Mouse (Mus musculus): ENCODE data around the gene Rab3ip. TPM values are rescaled to one million over a fixed set of nuclear protein-coding genes. Genes with fewer than 3 reads are reported as not detected.

Gene Rab3ip
- polyA plus RNA-seq, 1 experiment from 2014 or later, result 41.9 TPM

GRCm38 (mm10) chr10:116957867-116958551 is 7.4 kb upstream of the Rab3ip start:
- no peak overlapping the region for H3K4me3 ChIP-seq (replicated peaks)
- 47% methylated on average over 5 of the region's 5 CpGs for WGBS
- no peak for ATAC-seq (ENCODE audit: insufficient number of reproducible peaks, insufficient read depth, low FRiP score, low TSS enrichment, low read depth)
- H3K27ac ChIP-seq, result no peak overlapping the region
- H3K27me3 ChIP-seq, result no peaks in the 10 kb centered on the region
- no peaks in the 10 kb centered on the region for H3K36me3 ChIP-seq
- no peak overlapping the region for H3K4me2 ChIP-seq
- H3K9ac ChIP-seq (replicated peaks), result no peak overlapping the region
- H3K4me1 ChIP-seq (replicated peaks), result 0 out of 2 replicates have a peak, but pooled peaks cover under 1% of the 10 kb centered on the region
- 0 out of 2 replicates have a peak, but pooled peaks cover 3% of the 10 kb centered on the region for H3K9me3 ChIP-seq

GRCm38 (mm10) chr10:116956483-116957158 is 6.1 kb upstream of the Rab3ip start:
- ATAC-seq (ENCODE audit: insufficient number of reproducible peaks, insufficient read depth, low FRiP score, low TSS enrichment, low read depth), result no peak
- Histone ChIP-seq H3K4me1 (replicated peaks) (no peaks in the 10 kb centered on the region), H3K27me3 (no peaks in the 10 kb centered on the region), H3K4me2 (no peak overlapping the region), H3K27ac (no peak overlapping the region), H3K9ac (replicated peaks) (no peak overlapping the region), H3K36me3 (no peaks in the 10 kb centered on the region), H3K9me3 (0 out of 2 replicates have a peak, but pooled peaks cover 5% of the 10 kb centered on the region), H3K4me3 (replicated peaks) (no peak overlapping the region)
- WGBS, result 93% methylated on average over 11 of the region's 11 CpGs

- Histone ChIP-seq H3K4me1 (replicated peaks) (peaks cover 6% of the 10 kb centered on the region; the same call in 1 of the 2 replicates), H3K9ac (replicated peaks) (no peak overlapping the region), H3K27me3 (no peaks in the 10 kb centered on the region), H3K9me3 (0 out of 2 replicates have a peak, but pooled peaks cover 5% of the 10 kb centered on the region), H3K27ac (no peak overlapping the region), H3K4me2 (no peak overlapping the region), H3K4me3 (replicated peaks) (no peak overlapping the region), H3K36me3 (no peaks in the 10 kb centered on the region)
- no peak for ATAC-seq (ENCODE audit: insufficient number of reproducible peaks, insufficient read depth, low FRiP score, low TSS enrichment, low read depth)
- 86% methylated on average over 6 of the region's 6 CpGs for WGBS
Observed at GRCm38 (mm10) chr10:116955191-116955590, 4.6 kb upstream of the Rab3ip start.

GRCm38 (mm10) chr10:116950886-116951285 is 317 bp upstream of the Rab3ip start:
- Histone ChIP-seq H3K36me3 (no peaks in the 10 kb centered on the region), H3K4me1 (replicated peaks) (peaks cover 35% of the 10 kb centered on the region), H3K27ac (no peak overlapping the region), H3K4me2 (peak overlapping the region; percentile 75), H3K9me3 (0 out of 2 replicates have a peak, but pooled peaks cover 5% of the 10 kb centered on the region), H3K4me3 (replicated peaks) (peak overlapping the region; percentile 89), H3K9ac (replicated peaks) (no peak overlapping the region; the same call in 1 of the 2 replicates), H3K27me3 (no peaks in the 10 kb centered on the region)
- 19% methylated on average over 5 of the region's 5 CpGs for WGBS
- ATAC-seq (ENCODE audit: insufficient number of reproducible peaks, insufficient read depth, low FRiP score, low TSS enrichment, low read depth), result no peak

DNA sequence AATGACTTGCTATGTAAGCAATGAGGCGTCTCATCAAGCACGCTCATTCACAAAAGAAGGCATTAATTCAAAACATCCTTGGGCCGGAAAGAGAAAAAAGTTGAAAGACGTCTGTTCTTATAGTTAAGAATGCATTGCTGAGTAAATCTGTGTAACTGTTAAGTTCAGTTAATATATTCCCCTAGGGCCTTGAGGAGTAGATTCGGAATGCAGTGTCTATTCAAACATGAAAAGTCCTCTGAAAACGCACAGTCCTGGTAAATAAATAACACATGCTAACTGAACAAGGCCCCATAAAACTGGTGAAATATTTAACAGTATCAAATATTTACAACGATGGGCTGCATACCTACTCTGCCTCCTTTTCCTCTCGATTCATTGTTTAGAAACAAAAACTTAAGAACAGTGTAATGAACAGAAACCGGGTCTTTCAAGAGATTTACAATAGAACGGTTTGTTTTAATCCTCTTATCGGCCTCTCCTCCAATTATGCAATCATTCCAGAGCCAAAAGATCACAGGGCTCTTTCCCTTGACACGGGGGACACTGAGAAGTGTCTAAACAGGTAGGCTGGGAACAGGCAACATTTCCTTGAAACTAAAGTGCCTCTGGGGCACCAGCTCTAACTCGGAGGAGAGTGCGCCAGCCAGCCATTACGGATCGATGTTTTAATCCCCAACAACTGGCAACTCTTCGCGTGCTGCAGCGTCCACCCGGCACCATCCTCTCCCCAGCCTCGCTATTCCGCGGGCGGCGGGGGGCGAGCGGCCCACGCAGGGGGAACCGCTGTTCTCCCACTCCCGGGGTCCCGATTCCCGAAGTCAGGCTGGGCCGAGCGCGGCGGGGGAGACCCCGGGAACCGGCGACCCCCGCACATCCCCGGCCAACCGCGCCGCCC is 1.2 kb downstream of the Rab3ip start:
- peaks cover 40% of the 10 kb centered on the region for H3K4me1 ChIP-seq (replicated peaks)
- peak overlapping the region; percentile 86 for H3K9ac ChIP-seq (replicated peaks)
- peak; percentile 7; the same call in 1 of the 2 replicates for ATAC-seq (ENCODE audit: insufficient number of reproducible peaks, insufficient read depth, low FRiP score, low TSS enrichment, low read depth)
- H3K9me3 ChIP-seq, result 0 out of 2 replicates have a peak, but pooled peaks cover 5% of the 10 kb centered on the region
- peak overlapping the region; percentile 75 for H3K4me2 ChIP-seq
- H3K36me3 ChIP-seq, result no peaks in the 10 kb centered on the region
- peak overlapping the region; percentile 86 for H3K27ac ChIP-seq
- no peaks in the 10 kb centered on the region for H3K27me3 ChIP-seq
- H3K4me3 ChIP-seq (replicated peaks), result peak overlapping the region; percentile 89
- WGBS, result 1% methylated on average over 44 of the region's 44 CpGs

DNA sequence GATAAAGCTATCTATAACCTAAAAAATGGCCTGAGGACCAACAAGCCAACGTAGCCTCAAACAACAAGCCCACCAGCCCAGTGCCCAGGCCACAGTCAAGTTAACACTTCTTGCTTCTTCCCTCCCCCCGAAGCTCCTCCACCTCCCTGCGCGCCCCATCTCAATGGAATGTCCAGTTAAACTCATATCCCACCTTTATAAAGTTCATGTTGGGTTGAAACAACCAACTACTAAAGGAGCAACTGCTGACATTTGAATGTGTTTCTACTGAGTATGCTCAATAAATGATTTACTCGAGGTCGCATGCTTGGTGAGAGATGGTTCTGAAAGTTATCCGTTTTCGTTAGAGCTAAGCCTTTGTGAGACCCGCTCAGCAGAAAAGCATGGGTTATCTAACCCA is 2.2 kb downstream of the Rab3ip start:
- H3K27me3 ChIP-seq, result no peaks in the 10 kb centered on the region
- H3K9ac ChIP-seq (replicated peaks), result no peak overlapping the region
- no peak overlapping the region for H3K27ac ChIP-seq
- H3K4me3 ChIP-seq (replicated peaks), result peak overlapping the region; percentile 89; the same call in 1 of the 2 replicates
- H3K4me2 ChIP-seq, result peak overlapping the region; percentile 75
- H3K4me1 ChIP-seq (replicated peaks), result peaks cover 40% of the 10 kb centered on the region
- H3K36me3 ChIP-seq, result no peaks in the 10 kb centered on the region
- WGBS, result 82% methylated on average over 9 of the region's 9 CpGs
- H3K9me3 ChIP-seq, result 0 out of 2 replicates have a peak, but pooled peaks cover 5% of the 10 kb centered on the region
- ATAC-seq (ENCODE audit: insufficient number of reproducible peaks, insufficient read depth, low FRiP score, low TSS enrichment, low read depth), result no peak

- H3K4me1 ChIP-seq (replicated peaks), result peaks cover 34% of the 10 kb centered on the region
- peaks cover 10% of the 10 kb centered on the region for H3K36me3 ChIP-seq
- no peak overlapping the region for H3K9ac ChIP-seq (replicated peaks)
- WGBS, result 69% methylated on average over 10 of the region's 10 CpGs
- H3K4me3 ChIP-seq (replicated peaks), result no peak overlapping the region
- no peak for ATAC-seq (ENCODE audit: insufficient number of reproducible peaks, insufficient read depth, low FRiP score, low TSS enrichment, low read depth)
- H3K4me2 ChIP-seq, result no peak overlapping the region
- peaks cover 9% of the 10 kb centered on the region; the same call in 1 of the 2 replicates for H3K9me3 ChIP-seq
- H3K27me3 ChIP-seq, result no peaks in the 10 kb centered on the region
- no peak overlapping the region for H3K27ac ChIP-seq
Observed at GRCm38 (mm10) chr10:116944940-116945339, 5.6 kb downstream of the Rab3ip start.

DNA sequence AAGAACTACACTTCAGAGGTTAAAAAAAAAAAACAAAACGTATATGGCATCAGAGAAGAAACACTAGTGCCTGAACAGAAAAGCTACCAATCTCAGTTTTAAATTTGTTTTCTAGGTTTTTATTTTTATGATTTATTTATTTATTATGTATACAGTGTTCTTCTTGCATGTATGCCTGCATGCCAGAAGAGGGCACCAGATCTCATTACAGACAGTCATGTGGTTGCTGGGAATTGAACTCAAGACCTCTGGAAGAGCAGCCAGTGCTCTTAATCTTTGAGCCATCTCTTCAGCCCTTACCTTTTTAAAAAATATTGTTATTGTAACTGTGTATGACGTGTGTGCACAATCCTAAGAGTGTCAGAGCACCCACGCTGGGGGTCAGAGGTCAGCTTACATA is 6.4 kb downstream of the Rab3ip start:
- WGBS, result 86% methylated on average over 3 of the region's 3 CpGs
- Histone ChIP-seq H3K4me1 (replicated peaks) (peaks cover 34% of the 10 kb centered on the region), H3K27ac (no peak overlapping the region), H3K36me3 (peaks cover 12% of the 10 kb centered on the region), H3K9me3 (peaks cover 9% of the 10 kb centered on the region; the same call in 1 of the 2 replicates), H3K27me3 (no peaks in the 10 kb centered on the region), H3K9ac (replicated peaks) (no peak overlapping the region), H3K4me2 (no peak overlapping the region), H3K4me3 (replicated peaks) (no peak overlapping the region)
- no peak for ATAC-seq (ENCODE audit: insufficient number of reproducible peaks, insufficient read depth, low FRiP score, low TSS enrichment, low read depth)

GRCm38 (mm10) chr10:116943025-116943424 is 7.5 kb downstream of the Rab3ip start:
- WGBS, result 94% methylated on average over 6 of the region's 6 CpGs
- no peak overlapping the region for H3K4me3 ChIP-seq (replicated peaks)
- peaks cover 23% of the 10 kb centered on the region for H3K36me3 ChIP-seq
- no peak overlapping the region for H3K9ac ChIP-seq (replicated peaks)
- no peak overlapping the region for H3K27ac ChIP-seq
- no peaks in the 10 kb centered on the region for H3K27me3 ChIP-seq
- peaks cover 9% of the 10 kb centered on the region; the same call in 1 of the 2 replicates for H3K9me3 ChIP-seq
- no peak overlapping the region for H3K4me2 ChIP-seq
- ATAC-seq (ENCODE audit: insufficient number of reproducible peaks, insufficient read depth, low FRiP score, low TSS enrichment, low read depth), result no peak
- H3K4me1 ChIP-seq (replicated peaks), result peaks cover 23% of the 10 kb centered on the region

DNA sequence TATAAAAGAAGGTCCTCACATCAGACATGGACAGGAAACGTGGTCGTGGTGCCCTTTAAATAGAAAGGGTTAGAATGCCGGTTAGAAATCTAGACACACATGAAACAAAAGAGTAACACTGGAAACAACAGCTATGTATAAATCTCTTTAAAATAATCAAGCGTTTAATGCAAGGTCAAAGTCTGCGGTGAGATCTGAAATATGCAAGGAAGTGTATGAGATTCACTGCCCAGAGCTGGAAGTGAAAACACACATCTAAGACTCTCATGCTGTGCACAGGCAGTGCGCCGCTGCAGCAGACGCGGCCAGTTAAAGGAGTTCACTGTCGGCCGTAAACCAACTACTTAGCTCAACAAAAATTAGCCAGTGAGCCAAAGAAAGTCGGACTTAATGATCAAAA is 15.5 kb downstream of the Rab3ip start:
- peaks cover 3% of the 10 kb centered on the region; the same call in 1 of the 2 replicates for H3K4me1 ChIP-seq (replicated peaks)
- peaks cover 57% of the 10 kb centered on the region for H3K36me3 ChIP-seq
- H3K9ac ChIP-seq (replicated peaks), result no peak overlapping the region
- no peak for ATAC-seq (ENCODE audit: insufficient number of reproducible peaks, insufficient read depth, low FRiP score, low TSS enrichment, low read depth)
- 49% methylated on average over 12 of the region's 12 CpGs for WGBS
- H3K9me3 ChIP-seq, result no peaks in the 10 kb centered on the region
- H3K4me3 ChIP-seq (replicated peaks), result no peak overlapping the region
- H3K27me3 ChIP-seq, result no peaks in the 10 kb centered on the region
- no peak overlapping the region for H3K4me2 ChIP-seq
- no peak overlapping the region for H3K27ac ChIP-seq
